Mouse (Mus musculus) G1E (cell line): ENCODE results near the gene Smarcd2.

Experiments
- CTCF ChIP-seq: IDR thresholded peaks from 2 replicates; pipeline ENCODE4 v1.5.1; 2012; ENCODE audit warnings: low read depth, low read length, inconsistent platforms, mixed read lengths
- TAL1 ChIP-seq: conservative IDR thresholded peaks from 2 replicates; pipeline ENCODE4 v1.6.1; 2012; ENCODE audit warnings: low read depth, low read length, inconsistent platforms, mixed read lengths

DNA sequence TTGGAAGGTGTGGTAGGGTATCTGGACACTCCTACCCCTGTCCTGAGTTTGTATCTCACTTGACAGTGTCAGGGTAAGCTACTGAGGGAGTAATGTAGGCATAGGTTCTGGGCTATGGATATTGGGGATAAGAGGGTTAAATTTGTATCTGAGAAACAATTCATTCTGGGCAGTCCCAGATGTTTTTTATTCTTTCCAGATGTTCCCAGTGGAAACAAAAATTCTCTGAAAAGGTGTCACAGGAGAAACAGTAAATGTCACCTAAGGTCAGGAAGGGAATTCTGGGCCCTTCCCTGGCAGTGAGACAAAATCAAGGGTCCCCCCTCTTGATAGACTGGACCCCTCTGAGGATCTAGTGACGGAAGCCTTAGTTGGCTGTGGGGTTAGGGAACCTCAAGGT is 43.6 kb upstream of the Smarcd2 start:
- TF ChIP-seq CTCF (no peak), TAL1 (no peak)
